Comparison of ENCODE assay signal across 21 mouse cellular contexts in genomic region chr9:37890960-37891359, GRCm38 (mm10). TPM values are rescaled to one million over a fixed set of nuclear protein-coding genes. Genes with fewer than 3 reads are reported as not detected.
DNase-seq lines count a peak whose midpoint lies in the region; ATAC-seq and TF ChIP-seq lines count a peak whose summit lies in the region.
"Had no signal": no experiment of that assay in that cellular context is flagged by ENCODE, and none has a peak within 500 bp of the region (broad histone marks: within the 10 kb centered on the region; RNA-seq: fewer than 3 reads in every experiment).

No protein-coding gene starts in this region.

- H3K4me2 ChIP-seq in forebrain, embryonic 11.5 days (ENCODE audit: low read depth, low read length, severe bottlenecking) = no peak overlapping the region
- no peak overlapping the region for H3K4me2 ChIP-seq in forebrain, embryonic 16.5 days (ENCODE audit: low read length)
- H3K4me2 ChIP-seq in midbrain, embryonic 14.5 days (ENCODE audit: low read length) = no peak overlapping the region
- no peak overlapping the region for H3K4me2 ChIP-seq in heart, embryonic 12.5 days
- H3K4me2 ChIP-seq in intestine, embryonic 15.5 days (replicated peaks) = no peak overlapping the region
- H3K4me2 ChIP-seq: heart, embryonic 13.5 days; liver, embryonic 15.5 days had no signal

- H3K27ac ChIP-seq in forebrain, embryonic 11.5 days (ENCODE audit: low read depth, low read length) = no peak overlapping the region
- no peak overlapping the region for H3K27ac ChIP-seq in forebrain, embryonic 16.5 days (ENCODE audit: low read length)
- peak overlapping the region; percentile 60 for H3K27ac ChIP-seq in left cerebral cortex, adult 2 months
- no peak overlapping the region for H3K27ac ChIP-seq in midbrain, embryonic 14.5 days (replicated peaks; ENCODE audit: low read depth, low read length)
- H3K27ac ChIP-seq in heart, embryonic 12.5 days (ENCODE audit: poor library complexity, severe bottlenecking) = no peak overlapping the region
- H3K27ac ChIP-seq in intestine, embryonic 15.5 days = no peak overlapping the region
- H3K27ac ChIP-seq: heart, embryonic 13.5 days; hindbrain, embryonic 10.5 days; liver, embryonic 15.5 days had no signal

- intact Hi-C loops in left cerebral cortex, adult 2 months (cut with DNase I) = no loop called here

- H3K36me3 ChIP-seq in forebrain, embryonic 11.5 days (ENCODE audit: control insufficient read depth, insufficient read depth, low read length) = no peaks in the 10 kb centered on the region
- no peaks in the 10 kb centered on the region for H3K36me3 ChIP-seq in forebrain, embryonic 16.5 days (ENCODE audit: control insufficient read depth, insufficient read depth)
- no peaks in the 10 kb centered on the region for H3K36me3 ChIP-seq in midbrain, embryonic 14.5 days (ENCODE audit: control insufficient read depth, insufficient read depth, low read length)
- H3K36me3 ChIP-seq in heart, embryonic 12.5 days = no peaks in the 10 kb centered on the region
- H3K36me3 ChIP-seq in intestine, embryonic 15.5 days = no peaks in the 10 kb centered on the region
- H3K36me3 ChIP-seq: heart, embryonic 13.5 days; hindbrain, embryonic 10.5 days; liver, embryonic 15.5 days had no signal

- H3K27me3 ChIP-seq in forebrain, embryonic 11.5 days (ENCODE audit: control insufficient read depth, insufficient read depth, low read length) = no peaks in the 10 kb centered on the region
- no peaks in the 10 kb centered on the region for H3K27me3 ChIP-seq in forebrain, embryonic 16.5 days (replicated peaks; ENCODE audit: control insufficient read depth, insufficient read depth, low read length)
- H3K27me3 ChIP-seq in midbrain, embryonic 14.5 days (ENCODE audit: control insufficient read depth, insufficient read depth, low read length) = no peaks in the 10 kb centered on the region
- H3K27me3 ChIP-seq in heart, embryonic 12.5 days (replicated peaks) = no peaks in the 10 kb centered on the region
- H3K27me3 ChIP-seq in intestine, embryonic 15.5 days (replicated peaks) = no peaks in the 10 kb centered on the region
- H3K27me3 ChIP-seq: heart, embryonic 13.5 days; liver, embryonic 15.5 days had no signal

- 26% methylated on average over 2 of the region's 2 CpGs for WGBS in forebrain, embryonic 11.5 days
- 14% methylated on average over 2 of the region's 2 CpGs for WGBS in forebrain, embryonic 16.5 days
- 3% methylated on average over 2 of the region's 2 CpGs for WGBS in midbrain, embryonic 14.5 days
- 39% methylated on average over 2 of the region's 2 CpGs for WGBS in heart, embryonic 12.5 days
- WGBS in intestine, embryonic 15.5 days = 35% methylated on average over 2 of the region's 2 CpGs

- ATAC-seq in forebrain, embryonic 11.5 days (replicated peaks; ENCODE audit: low FRiP score) = peak; percentile 44; the same call in 1 of the 2 replicates
- ATAC-seq in forebrain, embryonic 16.5 days = no peak
- ATAC-seq in midbrain, embryonic 14.5 days (ENCODE audit: low FRiP score, low TSS enrichment) = no peak
- ATAC-seq in heart, embryonic 12.5 days (ENCODE audit: insufficient number of reproducible peaks, low FRiP score) = no peak
- no peak for ATAC-seq in intestine, embryonic 15.5 days
- ATAC-seq: intestine, postnatal 0 days had no signal

- no peaks in the 10 kb centered on the region for H3K4me1 ChIP-seq in forebrain, embryonic 11.5 days (replicated peaks; ENCODE audit: control insufficient read depth, insufficient read depth, low read length)
- H3K4me1 ChIP-seq in forebrain, embryonic 16.5 days (replicated peaks; ENCODE audit: control insufficient read depth, insufficient read depth, low read length) = no peaks in the 10 kb centered on the region
- no peaks in the 10 kb centered on the region for H3K4me1 ChIP-seq in midbrain, embryonic 14.5 days (ENCODE audit: control insufficient read depth, insufficient read depth, low read length)
- no peaks in the 10 kb centered on the region for H3K4me1 ChIP-seq in heart, embryonic 12.5 days (replicated peaks)
- no peaks in the 10 kb centered on the region for H3K4me1 ChIP-seq in intestine, embryonic 15.5 days (replicated peaks)
- H3K4me1 ChIP-seq: heart, embryonic 13.5 days; hindbrain, embryonic 10.5 days; liver, embryonic 15.5 days had no signal

- DNase-seq in forebrain, embryonic 11.5 days (ENCODE audit: low spot score) = no peak
- DNase-seq in left cerebral cortex, adult 2 months (ENCODE audit: extremely low spot score in 1 of 2, low spot score in 2 of 2) = no peak
- no peak for DNase-seq in left cerebral cortex, adult 18-20 months (ENCODE audit: low spot score in 2 of 2)
- peak; percentile 5 for DNase-seq in embryo, embryonic 10.5 days (ENCODE audit: low spot score)
- DNase-seq in midbrain, embryonic 14.5 days = peak; percentile 53
- DNase-seq: cerebellum, adult 8-10 months; gastrocnemius, postnatal 36 days; kidney, postnatal 14 days; lung, postnatal 4 days; thymus, postnatal 14 days had no signal

- no peak for TF ChIP-seq CTCF in left cerebral cortex, adult 2 months (IDR thresholded peaks at IDR 0.05)

- no peaks in the 10 kb centered on the region for H3K9me3 ChIP-seq in forebrain, embryonic 11.5 days (ENCODE audit: control insufficient read depth, low read length)
- no peaks in the 10 kb centered on the region for H3K9me3 ChIP-seq in forebrain, embryonic 16.5 days (ENCODE audit: control insufficient read depth, low read length)
- no peaks in the 10 kb centered on the region for H3K9me3 ChIP-seq in midbrain, embryonic 14.5 days (ENCODE audit: control insufficient read depth, low read length)
- no peaks in the 10 kb centered on the region for H3K9me3 ChIP-seq in heart, embryonic 12.5 days (replicated peaks)
- H3K9me3 ChIP-seq in intestine, embryonic 15.5 days = no peaks in the 10 kb centered on the region
- H3K9me3 ChIP-seq: heart, embryonic 13.5 days; hindbrain, embryonic 10.5 days; liver, embryonic 15.5 days had no signal

- no peak overlapping the region for H3K9ac ChIP-seq in forebrain, embryonic 11.5 days (ENCODE audit: low read length)
- H3K9ac ChIP-seq in forebrain, embryonic 16.5 days (replicated peaks; ENCODE audit: low read depth, low read length) = no peak overlapping the region
- H3K9ac ChIP-seq in midbrain, embryonic 14.5 days (replicated peaks; ENCODE audit: low read length) = no peak overlapping the region
- no peak overlapping the region for H3K9ac ChIP-seq in heart, embryonic 12.5 days
- H3K9ac ChIP-seq in intestine, embryonic 15.5 days = no peak overlapping the region
- H3K9ac ChIP-seq: heart, embryonic 13.5 days; liver, embryonic 15.5 days had no signal

- H3K4me3 ChIP-seq in forebrain, embryonic 11.5 days (ENCODE audit: low read depth, low read length) = no peak overlapping the region
- no peak overlapping the region for H3K4me3 ChIP-seq in forebrain, embryonic 16.5 days (replicated peaks; ENCODE audit: low read length)
- no peak overlapping the region for H3K4me3 ChIP-seq in left cerebral cortex, adult 2 months
- H3K4me3 ChIP-seq in midbrain, embryonic 14.5 days (replicated peaks; ENCODE audit: low read depth, low read length) = no peak overlapping the region
- H3K4me3 ChIP-seq in heart, embryonic 12.5 days = no peak overlapping the region
- H3K4me3 ChIP-seq in intestine, embryonic 15.5 days (replicated peaks) = no peak overlapping the region
- H3K4me3 ChIP-seq: heart, embryonic 13.5 days; hindbrain, embryonic 10.5 days; liver, embryonic 15.5 days had no signal

RNA-seq across cellular contexts. Expression of gene Olfr145, which starts 5.6 kb away (rescaled TPM):
- polyA plus RNA-seq in forebrain, embryonic 11.5 days (2014; fragmentation: Nextera tagmentation; extraction: Ambion mirVana) = not detected in 2 replicates
- polyA plus RNA-seq in forebrain, embryonic 16.5 days (2015; fragmentation: Nextera tagmentation; extraction: Ambion mirVana) = not detected in 2 replicates
- total RNA-seq in left cerebral cortex, adult 2 months (2021) = under 1 TPM; 0.05 to 0.07 TPM
- not detected for total RNA-seq in left cerebral cortex, adult 18-20 months (2021)
- not detected in 2 replicates for polyA plus RNA-seq in midbrain, embryonic 14.5 days (2014; fragmentation: Nextera tagmentation; extraction: Ambion mirVana)
- polyA plus RNA-seq in heart, embryonic 12.5 days (2016; fragmentation: Nextera tagmentation; extraction: Ambion mirVana) = not detected in 2 replicates
- polyA plus RNA-seq in intestine, embryonic 15.5 days (2015; fragmentation: Nextera tagmentation; extraction: Ambion mirVana) = not detected in 2 replicates
- total RNA-seq: gastrocnemius, postnatal 36 days had no signal
- polyA plus RNA-seq: heart, embryonic 13.5 days; hindbrain, embryonic 10.5 days; intestine, postnatal 0 days; limb, embryonic 11.5 days; liver, embryonic 15.5 days; stomach, embryonic 14.5 days had no signal

RNA-seq across cellular contexts. Expression of gene Olfr878, which starts 26.7 kb away (rescaled TPM):
- not detected in 2 replicates for polyA plus RNA-seq in forebrain, embryonic 11.5 days (2014; fragmentation: Nextera tagmentation; extraction: Ambion mirVana)
- polyA plus RNA-seq in forebrain, embryonic 16.5 days (2015; fragmentation: Nextera tagmentation; extraction: Ambion mirVana) = not detected in 2 replicates
- total RNA-seq in left cerebral cortex, adult 2 months (2021) = under 1 TPM; 0.23 to 0.36 TPM
- under 1 TPM in 1 of 2 experiments, not detected in 1; 0.09 TPM for total RNA-seq in left cerebral cortex, adult 18-20 months (2021)
- 0.28 TPM in 1 of 2 replicates, not detected in the other for polyA plus RNA-seq in midbrain, embryonic 14.5 days (2014; fragmentation: Nextera tagmentation; extraction: Ambion mirVana)
- polyA plus RNA-seq in heart, embryonic 12.5 days (2016; fragmentation: Nextera tagmentation; extraction: Ambion mirVana) = not detected in 2 replicates
- polyA plus RNA-seq in intestine, embryonic 15.5 days (2015; fragmentation: Nextera tagmentation; extraction: Ambion mirVana) = not detected in 2 replicates
- total RNA-seq: gastrocnemius, postnatal 36 days had no signal
- polyA plus RNA-seq: embryonic facial prominence, embryonic 11.5 days; heart, embryonic 13.5 days; hindbrain, embryonic 10.5 days; intestine, postnatal 0 days; limb, embryonic 11.5 days; liver, embryonic 15.5 days; stomach, embryonic 14.5 days had no signal

RNA-seq across cellular contexts. Expression of gene Olfr877, which starts 36.9 kb away (rescaled TPM):
- polyA plus RNA-seq in forebrain, embryonic 11.5 days (2014; fragmentation: Nextera tagmentation; extraction: Ambion mirVana) = 0.12 TPM in 1 of 2 replicates, not detected in the other
- not detected in 2 replicates for polyA plus RNA-seq in forebrain, embryonic 16.5 days (2015; fragmentation: Nextera tagmentation; extraction: Ambion mirVana)
- total RNA-seq in left cerebral cortex, adult 2 months (2021) = under 1 TPM in 1 of 2 experiments, not detected in 1; 0.25 TPM
- total RNA-seq in left cerebral cortex, adult 18-20 months (2021) = not detected
- not detected in 2 replicates for polyA plus RNA-seq in midbrain, embryonic 14.5 days (2014; fragmentation: Nextera tagmentation; extraction: Ambion mirVana)
- polyA plus RNA-seq in heart, embryonic 12.5 days (2016; fragmentation: Nextera tagmentation; extraction: Ambion mirVana) = not detected in 2 replicates
- polyA plus RNA-seq in intestine, embryonic 15.5 days (2015; fragmentation: Nextera tagmentation; extraction: Ambion mirVana) = not detected in 2 replicates
- total RNA-seq: gastrocnemius, postnatal 36 days; neutrophil, adult 5-6 weeks had no signal
- polyA plus RNA-seq: embryonic facial prominence, embryonic 11.5 days; heart, embryonic 13.5 days; hindbrain, embryonic 10.5 days; intestine, postnatal 0 days; limb, embryonic 11.5 days; liver, embryonic 15.5 days; stomach, embryonic 14.5 days had no signal

Comparison
In these comparisons a context has a peak if more than half of its experiments do, and no peak if none do; other contexts are left out.
1. DNase-seq: peak in embryo, embryonic 10.5 days (single experiment) and midbrain, embryonic 14.5 days (single experiment); none in forebrain, embryonic 11.5 days (single experiment), left cerebral cortex, adult 2 months (0 of 2) and left cerebral cortex, adult 18-20 months (0 of 2).